Mouse (Mus musculus) thymus, adult 2 months (tissue): ENCODE results near the gene Irx1.

Experiments
- CTCF ChIP-seq: fragments of 200-500 bp; IDR thresholded peaks from 2 replicates; pipeline ENCODE4 v1.5.1; 2012; ENCODE audit warnings: mild to moderate bottlenecking, control low read depth, low read length, moderate library complexity, borderline replicate concordance; ENCODE audit not compliant: control insufficient read depth, poor library complexity, insufficient read depth; ENCODE audit errors: extremely low read depth
- POLR2A ChIP-seq: fragments of 200-500 bp; IDR thresholded peaks from 2 replicates; pipeline ENCODE4 v1.6.1; 2012; ENCODE audit warnings: mild to moderate bottlenecking, low read length, control low read depth, moderate library complexity; ENCODE audit not compliant: control insufficient read depth, poor library complexity, insufficient read depth; ENCODE audit errors: extremely low read depth

- TF ChIP-seq CTCF (no peak), POLR2A (no peak)
Observed at GRCm38 (mm10) chr13:71959361-71960276, 3.9 kb downstream of the Irx1 start.
